Mouse (Mus musculus): ENCODE measurements around the gene Rnf181.
A peak's percentile ranks its signal among the peaks of the same experiment; 100 is the strongest.

The Rnf181 gene

GRCm38 (mm10) chr6:72366844-72367443 is at the start of gene Rnf181:
Gene Rnf181 (minus strand): TSS chr6:72366956.
- DNase-seq (ENCODE audit: low read depth, low spot score) = no peak

GRCm38 (mm10) chr6:72415964-72416772 is 49.4 kb upstream of the Rnf181 start:
- DNase-seq (ENCODE audit: low read depth, low spot score) = no peak

GRCm38 (mm10) chr6:72415181-72415580 is 48.4 kb upstream of the Rnf181 start:
- DNase-seq (ENCODE audit: low read depth, low spot score) = no peak

GRCm38 (mm10) chr6:72414076-72414756 is 47.5 kb upstream of the Rnf181 start, which contains the start of gene Ggcx:
Gene Ggcx (plus strand): TSS chr6:72414308.
- DNase-seq (ENCODE audit: low read depth, low spot score) = peak; percentile 92

GRCm38 (mm10) chr6:72410518-72410917 is 43.8 kb upstream of the Rnf181 start:
- no peak for DNase-seq (ENCODE audit: low read depth, low spot score)

GRCm38 (mm10) chr6:72410003-72410402 is 43.2 kb upstream of the Rnf181 start:
- DNase-seq (ENCODE audit: low read depth, low spot score) = no peak

GRCm38 (mm10) chr6:72409567-72409966 is 42.8 kb upstream of the Rnf181 start:
- peak; percentile 69 for DNase-seq (ENCODE audit: low read depth, low spot score)

- peak; percentile 80 for DNase-seq (ENCODE audit: low read depth, low spot score)
These were observed 40.4 kb upstream of the Rnf181 start for GRCm38 (mm10) chr6:72407119-72407518.

- no peak for DNase-seq (ENCODE audit: low read depth, low spot score)
These were observed 38.6 kb upstream of the Rnf181 start for GRCm38 (mm10) chr6:72405356-72405755.

- DNase-seq (ENCODE audit: low read depth, low spot score) = no peak
These were observed 35.1 kb upstream of the Rnf181 start for GRCm38 (mm10) chr6:72401875-72402274.

GRCm38 (mm10) chr6:72399967-72400366 is 33.2 kb upstream of the Rnf181 start:
- DNase-seq (ENCODE audit: low read depth, low spot score) = no peak

GRCm38 (mm10) chr6:72396837-72397251 is 30.1 kb upstream of the Rnf181 start:
- DNase-seq (ENCODE audit: low read depth, low spot score) = no peak

- no peak for DNase-seq (ENCODE audit: low read depth, low spot score)
These were observed 25.6 kb upstream of the Rnf181 start for GRCm38 (mm10) chr6:72392341-72392740.

GRCm38 (mm10) chr6:72390795-72391521 is 24.2 kb upstream of the Rnf181 start:
- DNase-seq (ENCODE audit: low read depth, low spot score) = no peak

GRCm38 (mm10) chr6:72389941-72390771 is 23.4 kb upstream of the Rnf181 start, which contains the start of gene Vamp8:
Gene Vamp8 (minus strand): TSS chr6:72390703.
- no peak for DNase-seq (ENCODE audit: low read depth, low spot score)

- DNase-seq (ENCODE audit: low read depth, low spot score) = no peak
These were observed 22.8 kb upstream of the Rnf181 start for GRCm38 (mm10) chr6:72389471-72389940.

- no peak for DNase-seq (ENCODE audit: low read depth, low spot score)
These were observed 22.1 kb upstream of the Rnf181 start for GRCm38 (mm10) chr6:72388791-72389329.

- DNase-seq (ENCODE audit: low read depth, low spot score) = no peak
These were observed 21.5 kb upstream of the Rnf181 start for GRCm38 (mm10) chr6:72388266-72388665.

GRCm38 (mm10) chr6:72387816-72388215 is 21.1 kb upstream of the Rnf181 start:
- DNase-seq (ENCODE audit: low read depth, low spot score) = no peak

- DNase-seq (ENCODE audit: low read depth, low spot score) = no peak
These were observed 19.8 kb upstream of the Rnf181 start for GRCm38 (mm10) chr6:72386561-72386960.

Data from embryo, embryonic 11.5 days (tissue).